8 mouse cellular contexts compared by ENCODE assay signal in genomic region chr11:3203771-3204170, GRCm38 (mm10). TPM values are rescaled to one million over a fixed set of nuclear protein-coding genes. Genes with fewer than 3 reads are reported as not detected.
DNase-seq lines count a peak whose midpoint lies in the region; ATAC-seq and TF ChIP-seq lines count a peak whose summit lies in the region.

No protein-coding gene starts in this region.

- TF ChIP-seq POLR2A in CH12.LX (IDR thresholded peaks at IDR 0.05; ENCODE audit: low read depth, low read length) = no peak

- H3K9me3 ChIP-seq in heart, embryonic 13.5 days = no peaks in the 10 kb centered on the region
- no peaks in the 10 kb centered on the region for H3K9me3 ChIP-seq in CH12.LX (replicated peaks; ENCODE audit: low read length)
- no peaks in the 10 kb centered on the region for H3K9me3 ChIP-seq in forebrain, embryonic 11.5 days (ENCODE audit: control insufficient read depth, low read length)
- H3K9me3 ChIP-seq in liver, embryonic 12.5 days (replicated peaks) = no peaks in the 10 kb centered on the region

- peak overlapping the region; percentile 75; the same call in 1 of the 2 replicates for H3K9ac ChIP-seq in heart, embryonic 13.5 days
- peak overlapping the region; percentile 94 for H3K9ac ChIP-seq in CH12.LX (ENCODE audit: insufficient read depth, low read depth)
- no peak overlapping the region for H3K9ac ChIP-seq in forebrain, embryonic 11.5 days (ENCODE audit: low read length)
- H3K9ac ChIP-seq in liver, embryonic 12.5 days = peak overlapping the region; percentile 74

- dilution Hi-C loops in CH12.LX (cut with MboI; ENCODE audit: extremely low pct_ligation_motif_present, extremely low pct_unique_long_range_greater_than_20kb, low sequenced_read_pairs) = no loop called here

- TF ChIP-seq CTCF in CH12.LX (conservative IDR thresholded peaks at IDR 0.05 in 1 of 2, IDR thresholded peaks at IDR 0.05 in 1 of 2; ENCODE audit: low read depth in 2 of 2, low read length in 2 of 2) = no peak

- ATAC-seq in heart, embryonic 13.5 days (ENCODE audit: extremely low read depth, insufficient number of reproducible peaks, low FRiP score, low TSS enrichment) = no peak
- ATAC-seq in forebrain, embryonic 11.5 days (replicated peaks; ENCODE audit: low FRiP score) = no peak
- no peak for ATAC-seq in liver, embryonic 12.5 days

- no peak for DNase-seq in heart, adult 9 months (ENCODE audit: low spot score in 2 of 2)
- DNase-seq in CH12.LX (ENCODE audit: extremely low read depth) = peak; percentile 41
- no peak for DNase-seq in forebrain, embryonic 11.5 days (ENCODE audit: low spot score)
- no peak for DNase-seq in thymus, postnatal 0 days (ENCODE audit: low spot score)
- DNase-seq in thymus, postnatal 14 days = no peak
- no peak for DNase-seq in right cerebral cortex, postnatal 25 days

- peaks cover 57% of the 10 kb centered on the region for H3K79me2 ChIP-seq in CH12.LX (replicated peaks; ENCODE audit: control insufficient read depth, extremely low read depth, insufficient read depth, poor library complexity, severe bottlenecking)

- H3K27ac ChIP-seq in heart, embryonic 13.5 days (replicated peaks) = no peak overlapping the region
- H3K27ac ChIP-seq in CH12.LX (ENCODE audit: insufficient read depth, low read depth) = no peak overlapping the region; the same call in 1 of the 2 replicates
- H3K27ac ChIP-seq in forebrain, embryonic 11.5 days (ENCODE audit: low read depth, low read length) = no peak overlapping the region
- H3K27ac ChIP-seq in liver, embryonic 12.5 days = no peak overlapping the region

- peak overlapping the region; percentile 50 for H3K4me3 ChIP-seq in heart, embryonic 13.5 days
- peak overlapping the region; percentile 39 to 61 (median 52) for H3K4me3 ChIP-seq in CH12.LX (replicated peaks in 1 of 3; ENCODE audit: low read depth in 2 of 3, low read length in 2 of 3, poor library complexity in 1 of 3)
- no peak overlapping the region; the same call in 1 of the 2 replicates for H3K4me3 ChIP-seq in forebrain, embryonic 11.5 days (ENCODE audit: low read depth, low read length)
- peak overlapping the region; percentile 58 for H3K4me3 ChIP-seq in liver, embryonic 12.5 days

- H3K36me3 ChIP-seq in heart, embryonic 13.5 days = peaks cover 42% of the 10 kb centered on the region
- peaks cover 21 to 39% of the 10 kb centered on the region in 2 experiments for H3K36me3 ChIP-seq in CH12.LX (replicated peaks in 1 of 2; ENCODE audit: control insufficient read depth in 1 of 2, insufficient read depth in 1 of 2, low read length in 1 of 2)
- peaks cover 7% of the 10 kb centered on the region for H3K36me3 ChIP-seq in forebrain, embryonic 11.5 days (ENCODE audit: control insufficient read depth, insufficient read depth, low read length)
- peaks cover 43% of the 10 kb centered on the region for H3K36me3 ChIP-seq in liver, embryonic 12.5 days

- in situ Hi-C loops in CH12.LX (cut with MboI; ENCODE audit: low pct_ligation_motif_present, low pct_unique_long_range_greater_than_20kb, low sequenced_read_pairs) = no loop called here

- WGBS in heart, embryonic 13.5 days = 71% methylated on average over 2 of the region's 2 CpGs
- 88% methylated on average over 2 of the region's 2 CpGs for WGBS in forebrain, embryonic 11.5 days
- WGBS in liver, embryonic 12.5 days (ENCODE audit: insufficient replicate concordance) = 65% methylated on average over 2 of the region's 2 CpGs

- no peaks in the 10 kb centered on the region for H3K27me3 ChIP-seq in heart, embryonic 13.5 days (replicated peaks)
- H3K27me3 ChIP-seq in CH12.LX (replicated peaks) = no peaks in the 10 kb centered on the region
- H3K27me3 ChIP-seq in forebrain, embryonic 11.5 days (ENCODE audit: control insufficient read depth, insufficient read depth, low read length) = no peaks in the 10 kb centered on the region
- no peaks in the 10 kb centered on the region for H3K27me3 ChIP-seq in liver, embryonic 12.5 days (replicated peaks)

- H3K4me2 ChIP-seq in heart, embryonic 13.5 days = peak overlapping the region; percentile 53
- H3K4me2 ChIP-seq in CH12.LX (ENCODE audit: insufficient read depth, low read depth, poor library complexity, severe bottlenecking) = peak overlapping the region; percentile 65
- H3K4me2 ChIP-seq in forebrain, embryonic 11.5 days (ENCODE audit: low read depth, low read length, severe bottlenecking) = peak overlapping the region; percentile 30; the same call in 1 of the 2 replicates
- H3K4me2 ChIP-seq in liver, embryonic 12.5 days = peak overlapping the region; percentile 55

- peaks cover 17% of the 10 kb centered on the region for H3K4me1 ChIP-seq in heart, embryonic 13.5 days
- peaks cover 6 to 30% of the 10 kb centered on the region in 2 experiments; a peak in 3 of 4 replicates for H3K4me1 ChIP-seq in CH12.LX (ENCODE audit: control insufficient read depth in 1 of 2, insufficient read depth in 2 of 2)
- no peaks in the 10 kb centered on the region for H3K4me1 ChIP-seq in forebrain, embryonic 11.5 days (replicated peaks; ENCODE audit: control insufficient read depth, insufficient read depth, low read length)
- peaks cover 23% of the 10 kb centered on the region for H3K4me1 ChIP-seq in liver, embryonic 12.5 days

- TF ChIP-seq RAD21 in CH12.LX (IDR thresholded peaks at IDR 0.05; ENCODE audit: low read depth, low read length) = no peak

- no peak for TF ChIP-seq EP300 in CH12.LX (IDR thresholded peaks at IDR 0.05; ENCODE audit: low read length)

TF ChIP-seq in CH12.LX, 34 proteins besides CTCF, POLR2A, EP300 and RAD21:
- TF ChIP-seq CHD1 (IDR thresholded peaks at IDR 0.05; ENCODE audit: low read depth, low read length) (no peak), NELFE (IDR thresholded peaks at IDR 0.05; ENCODE audit: low read depth, low read length) (no peak), JUND (conservative IDR thresholded peaks at IDR 0.05; ENCODE audit: low read depth, low read length) (no peak), GABPA (IDR thresholded peaks at IDR 0.05; ENCODE audit: insufficient replicate concordance, low read depth, low read length) (no peak), MYC (IDR thresholded peaks at IDR 0.05; ENCODE audit: low read depth, low read length) (no peak), ZKSCAN1 (IDR thresholded peaks at IDR 0.05; ENCODE audit: borderline replicate concordance, low read depth, low read length) (no peak), JUN (IDR thresholded peaks at IDR 0.05; ENCODE audit: insufficient read depth, low read depth, low read length) (no peak), IRF4 (IDR thresholded peaks at IDR 0.05; ENCODE audit: low read depth, low read length) (no peak), NRF1 (IDR thresholded peaks at IDR 0.05; ENCODE audit: low read depth, low read length) (no peak), HCFC1 (IDR thresholded peaks at IDR 0.05; ENCODE audit: low read depth, low read length) (no peak), MAZ (IDR thresholded peaks at IDR 0.05; ENCODE audit: low read depth, low read length) (no peak), ETS1 (conservative IDR thresholded peaks at IDR 0.05; ENCODE audit: low read depth, low read length) (no peak), BHLHE40 (IDR thresholded peaks at IDR 0.05; ENCODE audit: low read depth, low read length) (no peak), E2F4 (IDR thresholded peaks at IDR 0.05; ENCODE audit: insufficient replicate concordance, low read depth, low read length) (no peak), UBTF (IDR thresholded peaks at IDR 0.05; ENCODE audit: low read depth, low read length) (no peak), USF1 (IDR thresholded peaks at IDR 0.05; ENCODE audit: low read depth, low read length) (no peak)
TF ChIP-seq in CH12.LX: peak in this region for 0.

RNA-seq across cellular contexts. Expression of gene Eif4enif1, which starts 1.6 kb away (rescaled TPM):
- polyA plus RNA-seq in heart, embryonic 13.5 days (2015; fragmentation: Nextera tagmentation; extraction: Ambion mirVana) = 28.0 and 32.3 TPM in 2 replicates
- total RNA-seq in CH12.LX (2012; rRNA removed) (60.8 and 70.2 TPM in 2 replicates), CH12.LX (2014; rRNA removed) (54.5 and 59.7 TPM in 2 replicates)
- polyA plus RNA-seq in CH12.LX (2012; ENCODE audit: insufficient read length, low read depth) = 115 and 127 TPM in 2 replicates
- polyA plus RNA-seq in forebrain, embryonic 11.5 days (2014; fragmentation: Nextera tagmentation; extraction: Ambion mirVana) = 75.0 and 76.2 TPM in 2 replicates
- 38.8 and 44.4 TPM in 2 replicates for polyA plus RNA-seq in liver, embryonic 12.5 days (2016; fragmentation: Nextera tagmentation; extraction: Ambion mirVana)
- polyA plus RNA-seq in thymus, postnatal 0 days (2015; fragmentation: Nextera tagmentation; extraction: Ambion mirVana) = 26.9 and 29.6 TPM in 2 replicates

RNA-seq across cellular contexts. Expression of gene Sfi1, which starts 10.5 kb away (rescaled TPM):
- 7.3 and 10.1 TPM in 2 replicates for polyA plus RNA-seq in heart, embryonic 13.5 days (2015; fragmentation: Nextera tagmentation; extraction: Ambion mirVana)
- total RNA-seq in CH12.LX (2012; rRNA removed) (17.5 and 25.2 TPM in 2 replicates), CH12.LX (2014; rRNA removed) (10.2 and 10.8 TPM in 2 replicates)
- 17.4 and 22.6 TPM in 2 replicates for polyA plus RNA-seq in CH12.LX (2012; ENCODE audit: insufficient read length, low read depth)
- polyA plus RNA-seq in forebrain, embryonic 11.5 days (2014; fragmentation: Nextera tagmentation; extraction: Ambion mirVana) = 12.9 and 14.9 TPM in 2 replicates
- 6.5 and 6.9 TPM in 2 replicates for polyA plus RNA-seq in liver, embryonic 12.5 days (2016; fragmentation: Nextera tagmentation; extraction: Ambion mirVana)
- polyA plus RNA-seq in thymus, postnatal 0 days (2015; fragmentation: Nextera tagmentation; extraction: Ambion mirVana) = 9.7 and 14.0 TPM in 2 replicates
